Mouse (Mus musculus): ENCODE measurements around the gene St6galnac3.

The St6galnac3 gene

DNA sequence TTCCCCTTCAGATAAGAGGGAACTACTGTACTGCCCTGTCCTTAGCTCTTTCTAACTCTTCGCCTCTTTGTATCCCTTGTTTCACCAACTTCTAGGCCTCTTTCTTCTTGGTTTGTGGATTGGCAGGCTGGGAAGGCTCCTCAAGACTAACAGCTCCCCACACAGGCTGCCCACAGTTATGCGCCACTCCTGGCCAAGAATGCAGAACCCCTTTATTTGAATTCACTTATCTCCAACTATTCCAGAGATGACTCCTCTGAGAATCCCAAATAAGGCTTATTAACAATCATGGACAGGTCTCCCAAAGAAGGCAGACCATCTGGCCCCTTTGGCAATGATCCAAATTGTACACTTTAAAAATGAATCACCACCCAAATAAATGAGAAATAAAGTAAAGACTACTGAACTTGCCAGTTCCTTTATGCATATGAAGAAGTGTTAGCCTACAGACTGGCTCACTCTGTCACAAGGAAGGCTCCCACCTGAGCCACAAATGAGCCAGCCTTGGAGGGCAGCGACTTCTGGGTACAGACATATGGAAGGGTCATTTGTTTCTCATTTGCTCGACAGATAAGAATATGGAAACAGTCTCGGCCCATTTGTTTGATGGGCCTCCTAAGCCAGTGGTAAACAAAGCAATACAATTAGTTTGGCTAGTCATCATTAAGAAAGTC, 390.7 kb downstream of the St6galnac3 start:
- peak; percentile 22 for DNase-seq

DNA sequence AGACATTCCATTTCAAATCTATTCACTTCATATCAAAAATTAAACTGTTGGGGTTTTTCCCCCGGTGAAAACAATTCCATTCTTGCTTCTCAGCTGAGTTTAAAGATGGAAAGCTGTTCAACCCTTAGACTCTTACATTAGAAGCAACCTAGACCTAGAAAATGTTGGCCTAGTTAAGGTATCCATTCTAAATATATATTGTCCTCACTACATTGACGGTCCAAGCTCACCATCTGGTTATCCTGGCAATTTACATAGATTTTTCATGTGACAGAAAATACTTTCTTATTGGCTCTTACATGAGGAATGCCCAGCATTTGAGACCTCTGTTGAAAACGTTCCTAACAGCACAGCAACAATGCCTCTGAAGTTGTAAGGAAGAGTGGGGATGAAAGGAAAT, 400.7 kb downstream of the St6galnac3 start:
- peak; percentile 26 for DNase-seq

DNA sequence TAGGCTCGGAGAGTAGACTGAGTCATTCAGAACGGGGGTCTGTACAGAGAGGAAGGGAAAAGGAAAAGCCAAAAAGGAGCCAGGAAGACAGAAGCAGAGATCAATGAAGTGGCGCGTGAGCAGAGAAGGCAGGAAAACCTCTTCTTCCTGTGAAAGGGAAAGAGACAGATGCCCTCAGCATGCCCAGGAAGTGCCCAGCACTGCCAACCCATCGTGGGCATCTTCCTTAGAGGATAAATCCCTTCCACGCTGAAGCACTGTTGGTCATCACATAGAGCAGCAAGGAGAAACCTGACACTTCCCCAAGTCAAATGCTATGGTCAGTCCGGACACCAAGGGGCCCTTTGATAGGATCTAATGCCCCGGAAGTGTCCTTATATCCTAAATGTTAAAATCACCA, 401.5 kb downstream of the St6galnac3 start:
- DNase-seq, result peak; percentile 39

DNA sequence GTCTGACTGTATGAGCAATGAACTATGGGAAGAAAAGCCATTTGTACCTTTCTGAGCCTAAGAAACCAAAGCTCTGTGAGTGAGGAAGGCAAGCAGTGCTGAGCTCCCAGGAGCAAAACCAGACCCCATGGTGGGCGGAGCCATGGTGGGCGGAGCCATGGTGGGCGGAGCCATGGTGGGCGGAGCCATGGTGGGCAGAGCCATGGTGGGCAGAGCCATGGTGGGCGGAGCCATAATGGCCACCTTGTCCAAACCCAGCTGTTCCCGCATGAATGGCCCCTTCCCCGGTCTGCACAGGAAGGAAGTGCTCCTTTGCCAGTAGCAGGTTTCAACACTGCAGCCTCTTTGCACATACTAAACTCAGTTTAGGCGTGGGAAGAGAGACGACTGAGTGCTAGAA, 411.4 kb downstream of the St6galnac3 start:
- no peak for DNase-seq

DNA sequence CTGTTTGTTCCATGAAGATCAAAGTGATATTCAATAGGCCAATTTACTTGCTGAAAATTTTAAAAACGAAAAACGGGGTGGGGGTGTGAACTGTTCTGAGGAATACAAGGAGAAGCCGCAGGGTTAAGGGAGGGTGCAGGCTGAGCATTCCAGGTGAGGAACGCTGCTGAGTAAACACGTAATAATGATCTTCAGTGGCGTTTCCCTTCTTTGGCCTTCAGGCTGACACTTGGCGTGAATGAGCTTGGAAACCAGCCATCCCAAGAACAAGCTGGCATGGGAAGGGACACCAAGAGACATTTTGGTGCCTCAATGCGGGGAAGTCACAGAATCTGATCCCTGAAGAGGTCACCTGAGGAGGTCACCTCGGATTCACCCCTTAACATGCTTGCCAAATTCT, 411.8 kb downstream of the St6galnac3 start:
- no peak for DNase-seq

DNA sequence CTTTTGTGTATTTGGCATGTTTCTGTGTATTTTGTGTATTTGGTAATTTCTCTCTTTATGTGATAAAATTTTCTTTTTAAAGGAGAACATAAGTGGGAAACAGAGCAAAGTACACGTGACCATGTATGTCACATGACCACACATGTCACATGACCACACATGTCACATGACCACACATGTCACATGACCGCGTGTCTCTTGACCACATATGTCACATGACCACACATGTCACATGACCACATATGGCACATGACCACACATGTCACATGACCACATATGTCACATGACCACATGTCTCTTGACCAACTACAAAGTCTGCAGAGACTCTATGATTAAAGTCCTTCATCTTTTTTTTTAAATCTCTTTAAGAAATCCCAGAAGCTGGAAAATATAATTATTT, 413.0 kb downstream of the St6galnac3 start:
- no peak for DNase-seq

DNA sequence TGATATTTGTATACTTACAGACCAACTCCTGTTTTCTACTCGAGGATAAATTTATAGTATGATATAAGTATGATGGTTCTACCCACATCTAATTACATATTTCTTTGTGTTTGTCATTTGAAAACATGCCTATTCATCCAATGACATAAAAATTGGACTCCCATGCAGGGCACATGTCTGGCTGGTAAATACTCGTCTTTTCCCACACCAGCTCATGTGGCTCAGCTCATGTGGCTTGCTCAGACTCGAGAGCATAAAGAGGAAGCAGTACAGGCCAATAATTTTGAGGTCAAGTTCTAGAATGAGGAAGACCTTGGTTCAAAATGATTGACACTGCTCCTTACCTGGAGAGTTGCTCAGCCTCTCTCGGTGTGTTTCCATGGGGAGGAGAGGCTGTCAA, 416.6 kb downstream of the St6galnac3 start:
- DNase-seq, result no peak

DNA sequence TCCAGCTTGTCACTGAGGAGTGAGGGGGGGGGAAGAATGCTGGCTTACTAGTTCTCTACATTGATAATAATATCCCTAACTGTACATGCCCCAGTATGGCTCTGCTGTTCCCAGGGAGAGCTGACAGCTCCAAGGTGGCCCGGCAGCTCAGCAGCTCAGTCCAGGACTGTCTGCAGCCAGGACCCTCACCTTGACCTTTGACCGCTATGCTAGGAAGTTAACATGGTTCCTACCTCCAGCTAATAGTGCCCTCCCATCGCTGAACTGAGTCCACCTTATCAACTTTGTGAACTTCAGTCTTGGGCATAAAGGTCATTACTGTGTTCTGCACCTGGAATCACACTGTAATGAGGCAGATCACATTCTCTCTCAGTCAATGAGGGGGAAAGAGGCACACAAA, 419.8 kb downstream of the St6galnac3 start:
- DNase-seq, result no peak

DNA sequence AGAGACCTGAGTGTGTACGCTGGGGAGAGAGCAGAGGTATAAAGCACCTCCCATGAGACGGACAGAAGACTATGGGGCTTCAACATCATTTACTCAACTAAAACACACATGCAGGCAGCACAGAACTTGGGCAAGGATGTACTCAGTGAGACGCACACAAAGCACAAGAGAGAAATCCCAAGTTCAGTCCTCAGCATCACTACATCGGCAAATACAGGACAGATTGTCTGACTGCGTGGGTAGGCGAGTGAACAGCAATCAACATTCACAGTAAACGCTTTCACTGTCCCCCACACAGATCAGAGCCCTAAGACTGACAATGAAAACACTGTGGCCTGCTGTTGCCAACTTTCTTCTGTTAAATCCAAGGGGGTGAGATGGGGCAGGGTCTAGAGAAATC, 422.6 kb downstream of the St6galnac3 start:
- no peak for DNase-seq

DNA sequence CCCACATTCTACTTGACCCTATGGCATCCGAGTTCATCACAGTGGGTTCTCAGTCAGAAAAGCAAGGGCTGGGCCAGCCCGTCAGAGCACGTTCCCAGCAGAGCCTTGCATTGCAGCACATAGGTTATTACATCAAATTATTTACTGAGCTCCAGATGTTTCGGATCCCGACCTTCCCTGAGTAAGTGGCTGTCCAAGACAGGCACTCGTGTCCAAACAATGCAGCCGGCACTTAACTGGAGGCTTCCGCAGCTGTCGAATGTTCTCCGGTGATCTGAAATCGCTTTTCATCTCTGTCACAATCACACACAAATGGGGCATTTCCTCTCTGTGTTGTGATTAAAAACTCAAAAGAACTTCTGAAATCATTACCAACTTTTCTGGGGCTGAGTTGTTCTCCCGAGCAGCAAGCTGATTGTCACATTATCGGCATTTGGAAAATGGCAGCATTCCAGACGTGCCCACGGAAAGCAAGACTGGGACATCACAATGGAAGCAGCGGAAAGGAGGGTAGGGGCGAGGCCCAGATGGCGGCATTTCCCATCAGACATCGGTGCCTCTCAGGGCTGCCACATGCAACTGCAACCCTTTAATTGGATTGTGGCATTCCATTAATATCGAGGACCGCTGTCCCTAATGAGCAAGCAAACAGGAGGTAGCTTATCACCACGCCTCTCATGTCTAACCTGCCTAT, 428.5 kb downstream of the St6galnac3 start:
- no peak for DNase-seq

DNA sequence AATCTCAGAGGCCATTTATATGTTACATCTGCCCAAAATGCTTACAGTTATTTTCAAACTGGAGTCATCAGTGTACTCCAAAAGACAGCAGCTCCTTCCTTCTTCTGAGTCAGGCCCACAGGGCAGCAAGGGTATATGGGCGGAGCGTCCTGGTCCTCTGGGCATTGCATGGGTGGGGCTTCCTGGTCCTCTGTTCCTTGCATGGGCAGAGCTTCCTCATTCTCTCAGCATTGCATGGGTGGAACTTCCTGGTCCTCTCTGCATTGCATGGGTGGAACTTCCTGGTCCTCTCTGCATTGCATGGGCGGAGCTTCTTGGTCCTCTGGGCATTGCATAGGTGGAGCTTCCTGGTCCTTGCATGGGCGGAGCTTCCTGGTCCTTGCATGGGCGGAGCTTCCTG, 432.1 kb downstream of the St6galnac3 start:
- no peak for DNase-seq

DNA sequence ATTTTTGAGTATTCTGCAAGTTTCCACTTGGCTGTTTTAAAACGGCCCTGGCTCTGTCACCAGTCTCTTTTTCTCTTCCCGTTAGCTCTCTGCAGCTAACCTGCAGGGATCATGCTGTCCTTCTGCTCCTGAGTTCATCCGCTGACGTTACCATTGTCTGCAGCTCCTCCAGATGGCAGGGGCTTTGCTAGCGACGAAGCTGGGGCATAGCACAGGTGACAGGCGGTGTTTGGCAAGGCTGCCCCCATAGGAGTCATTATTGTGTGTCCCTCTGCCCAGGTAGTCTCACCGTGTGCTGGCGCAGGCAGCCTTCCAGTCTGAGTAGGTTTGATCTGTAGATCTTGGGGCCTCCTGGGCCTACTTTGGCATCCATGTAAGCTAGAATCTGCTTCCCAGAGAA, 432.6 kb downstream of the St6galnac3 start:
- peak; percentile 53 for DNase-seq

DNA sequence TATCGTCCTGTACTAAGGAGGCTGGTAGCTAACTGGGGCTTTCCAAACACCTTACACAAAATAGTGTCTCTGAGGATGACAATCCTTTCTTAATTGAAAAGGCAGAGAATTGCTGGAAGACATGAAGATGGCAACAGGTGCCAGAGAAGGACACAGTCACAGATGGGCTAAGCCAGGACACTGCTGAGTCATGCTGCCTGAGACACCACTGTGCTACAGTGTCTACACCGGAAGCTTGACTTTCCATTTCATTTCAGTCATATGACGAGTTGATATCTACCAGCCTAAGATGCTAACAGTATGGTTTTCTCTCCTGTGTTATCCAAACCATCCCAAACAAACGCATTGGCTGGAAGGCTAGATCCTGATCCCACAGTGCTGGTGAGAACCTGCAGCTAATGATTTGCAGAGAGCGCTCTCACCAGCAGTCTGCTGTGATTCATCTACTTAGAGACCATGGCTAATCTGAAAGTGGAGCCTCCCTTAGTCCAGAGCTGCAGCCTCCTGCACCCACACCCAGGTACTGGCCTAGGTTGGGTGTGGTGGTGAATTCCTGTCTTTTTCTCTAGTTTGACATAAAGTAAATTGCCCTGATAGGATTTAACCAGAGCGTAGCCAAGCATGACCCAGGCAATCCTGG, 433.4 kb downstream of the St6galnac3 start:
- DNase-seq, result no peak

DNA sequence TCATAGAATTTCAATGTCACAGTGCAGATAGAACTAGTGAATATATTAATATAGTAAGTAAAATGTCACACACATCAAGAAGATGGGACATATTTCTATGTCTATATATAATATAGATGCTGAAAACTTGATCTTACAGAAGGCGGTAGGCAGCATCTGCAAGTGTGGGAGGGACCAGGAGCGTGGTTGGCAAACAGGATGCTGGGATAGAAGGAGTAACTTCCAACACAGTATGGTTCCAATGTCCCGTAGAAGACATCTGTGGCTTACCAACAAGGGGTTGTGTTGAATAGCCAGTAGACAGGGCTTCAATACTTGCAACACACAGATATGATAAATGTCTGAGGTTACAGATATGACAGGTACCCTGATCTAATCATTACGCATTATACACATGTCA, 435.0 kb downstream of the St6galnac3 start:
- DNase-seq, result no peak

DNA sequence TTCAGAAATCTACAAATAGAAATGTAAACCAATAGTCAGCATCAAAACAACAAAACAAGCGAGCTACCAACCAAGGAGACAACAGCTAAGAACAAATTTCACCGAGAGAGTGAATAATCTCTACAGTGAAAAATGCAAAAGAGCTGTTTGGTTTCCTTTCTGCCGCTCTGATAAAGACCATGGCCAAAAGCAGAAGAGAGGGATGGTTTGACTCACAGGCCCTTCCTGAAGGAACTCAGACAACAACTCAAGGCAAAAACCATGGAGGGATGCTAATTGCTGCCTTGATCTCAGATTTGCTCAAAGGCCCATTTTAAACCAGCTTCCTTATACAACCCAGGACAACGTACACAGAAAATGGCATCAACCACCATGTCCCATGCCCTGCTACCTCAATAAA, 437.4 kb downstream of the St6galnac3 start:
- no peak for DNase-seq

DNA sequence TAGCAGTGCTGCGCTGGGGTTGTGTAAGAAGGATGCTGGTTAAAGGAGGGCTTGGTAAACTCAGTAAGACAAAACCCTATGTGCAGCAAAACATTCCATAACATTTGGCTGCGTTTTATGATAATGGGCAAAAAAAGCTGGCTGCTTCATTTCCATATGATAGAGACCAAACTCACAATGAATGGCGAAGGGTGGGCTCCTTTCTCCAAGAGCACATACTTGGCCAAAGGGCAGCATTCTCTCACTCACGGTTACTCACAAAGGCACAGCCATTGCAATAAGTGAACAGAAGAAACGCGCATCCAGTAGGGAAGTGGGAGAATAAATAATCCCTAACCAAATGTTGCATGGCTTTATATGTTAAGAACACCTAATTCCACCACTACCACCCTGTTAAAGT, 437.9 kb downstream of the St6galnac3 start:
- DNase-seq, result no peak

DNA sequence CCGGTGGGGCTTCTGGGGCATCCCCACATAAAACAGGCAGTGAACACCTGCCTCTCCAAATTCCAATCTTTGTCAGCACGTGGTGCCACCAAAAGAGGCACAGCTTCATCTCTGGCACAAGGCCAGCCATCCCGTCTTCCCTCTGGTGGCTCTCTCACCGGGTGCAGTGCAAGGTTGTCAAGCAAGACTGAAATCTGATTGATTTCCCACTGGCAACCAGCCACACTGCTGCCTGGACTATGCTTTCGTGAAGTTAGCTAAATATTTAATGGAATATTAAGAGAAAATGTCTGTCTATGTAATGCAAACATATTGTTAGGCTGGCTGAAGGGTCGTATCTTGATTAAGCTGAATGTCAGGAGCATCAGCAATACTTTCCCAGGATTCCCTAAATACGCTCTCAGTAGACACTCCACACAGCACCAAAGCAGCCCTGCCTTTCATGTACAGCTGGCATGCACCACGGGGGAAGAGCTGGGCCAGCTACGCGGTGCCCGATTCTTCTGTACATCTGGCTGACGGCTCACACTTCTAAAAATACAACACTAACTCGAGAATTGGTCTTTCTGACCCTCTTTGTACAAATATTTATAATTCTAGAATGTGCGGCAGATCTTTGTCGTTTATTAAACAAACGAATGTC, 442.7 kb downstream of the St6galnac3 start:
- DNase-seq, result no peak

DNA sequence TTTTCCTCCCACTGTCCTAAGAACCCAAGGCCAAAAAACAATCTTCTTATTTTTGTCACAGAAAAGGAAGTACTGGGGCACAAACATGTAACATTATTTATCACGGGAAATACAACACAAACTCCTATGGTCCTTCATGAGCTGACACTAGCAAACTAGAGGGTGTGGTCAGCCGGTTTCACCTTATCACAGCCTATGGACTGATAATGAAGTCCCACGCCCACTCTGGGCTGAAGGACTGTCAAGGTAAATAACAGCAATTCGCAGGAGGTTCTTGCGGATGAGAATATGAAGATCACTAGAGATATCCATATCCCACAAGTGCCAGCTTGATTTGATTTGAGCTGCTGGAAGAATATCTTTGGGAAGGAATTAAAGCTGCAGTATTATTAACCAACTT, 446.7 kb downstream of the St6galnac3 start:
- no peak for DNase-seq

DNA sequence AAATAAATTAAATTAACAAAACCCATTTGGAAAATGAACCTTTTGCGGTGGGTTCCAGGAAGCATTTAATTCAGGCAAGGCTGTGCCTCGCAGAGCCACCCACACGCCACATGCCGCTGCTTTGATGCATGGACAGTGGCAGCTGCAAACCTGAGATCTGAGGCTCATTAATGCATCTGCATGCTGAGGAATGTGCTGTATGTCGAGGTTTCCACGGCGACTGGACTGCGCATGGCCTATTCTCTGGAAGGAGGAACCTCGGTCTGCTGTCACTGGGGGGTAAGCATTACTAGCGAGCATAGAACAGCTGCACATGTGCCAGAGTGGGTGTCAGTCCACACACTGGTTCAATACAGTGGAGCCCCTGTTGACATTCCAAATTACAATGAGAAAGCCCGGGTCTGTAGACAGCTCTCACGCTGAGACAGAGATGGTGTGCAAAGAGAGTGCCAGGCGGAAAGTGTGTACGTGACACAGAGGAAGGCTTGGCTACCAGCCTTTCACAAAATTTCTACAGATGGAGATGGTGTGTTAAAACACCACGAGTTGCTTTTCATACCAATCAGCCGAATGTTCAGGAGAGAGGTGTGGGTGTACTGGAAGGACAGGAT, 447.5 kb downstream of the St6galnac3 start:
- no peak for DNase-seq

DNA sequence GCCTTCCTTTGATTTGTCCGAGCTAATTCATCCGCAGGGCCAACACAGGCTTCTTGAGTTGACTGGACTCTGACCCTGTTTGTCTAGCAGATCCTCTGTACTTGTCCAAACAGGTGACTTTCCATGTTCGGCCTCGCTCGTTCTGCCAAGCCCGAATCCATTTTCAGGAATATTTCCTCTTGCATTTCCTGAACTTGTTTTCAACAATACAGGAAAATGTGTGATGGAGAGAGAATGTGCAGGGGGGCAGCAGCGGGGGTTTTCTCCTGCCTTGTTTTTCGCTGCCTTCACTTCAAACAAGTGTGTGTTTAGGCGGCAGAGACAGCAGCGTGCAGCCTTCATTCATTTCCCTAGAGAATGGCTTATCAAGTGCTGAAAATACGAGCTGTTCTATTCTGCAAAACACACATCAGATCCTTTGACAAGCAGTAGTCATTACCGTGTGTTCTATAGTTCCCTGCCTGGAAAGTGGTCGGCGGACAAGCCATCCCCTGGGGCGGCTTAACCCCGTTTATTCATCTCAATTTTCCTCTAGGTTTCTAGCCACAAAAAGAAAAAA, 448.1 kb downstream of the St6galnac3 start:
- DNase-seq, result no peak

DNA sequence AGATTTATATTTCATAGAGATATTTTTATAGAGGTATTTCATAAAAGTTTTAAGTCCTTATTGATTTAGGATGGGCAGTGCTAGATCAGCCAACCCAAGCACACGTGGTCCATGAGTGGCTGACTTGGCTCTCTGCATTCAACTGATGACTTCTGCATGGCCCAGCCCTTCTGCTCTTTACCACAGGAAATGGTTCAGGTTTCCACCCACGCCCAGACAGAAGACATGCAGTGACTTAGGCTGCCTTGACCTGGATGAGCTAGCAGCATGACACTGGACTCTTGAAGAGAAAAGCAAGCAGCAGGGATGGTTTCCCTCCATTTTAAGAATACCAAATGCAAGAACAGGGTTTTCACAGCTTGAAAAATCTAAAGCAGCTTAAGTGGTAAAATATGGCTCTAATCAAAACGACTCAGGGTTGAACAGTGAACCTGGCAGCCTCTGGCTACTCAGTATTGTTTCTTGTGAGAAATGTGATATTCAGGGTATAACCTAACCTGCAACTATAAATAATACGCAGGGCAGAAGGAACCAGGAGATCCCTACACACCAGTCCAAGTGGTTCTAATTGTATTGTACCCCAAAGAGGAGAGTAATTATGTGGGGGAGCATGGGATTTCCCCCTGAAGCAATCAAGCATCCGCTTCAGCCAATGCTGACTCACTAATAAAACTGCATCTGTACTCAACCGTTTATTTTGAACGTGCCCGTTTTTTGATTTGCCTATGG, 448.7 kb downstream of the St6galnac3 start:
- no peak for DNase-seq

DNA sequence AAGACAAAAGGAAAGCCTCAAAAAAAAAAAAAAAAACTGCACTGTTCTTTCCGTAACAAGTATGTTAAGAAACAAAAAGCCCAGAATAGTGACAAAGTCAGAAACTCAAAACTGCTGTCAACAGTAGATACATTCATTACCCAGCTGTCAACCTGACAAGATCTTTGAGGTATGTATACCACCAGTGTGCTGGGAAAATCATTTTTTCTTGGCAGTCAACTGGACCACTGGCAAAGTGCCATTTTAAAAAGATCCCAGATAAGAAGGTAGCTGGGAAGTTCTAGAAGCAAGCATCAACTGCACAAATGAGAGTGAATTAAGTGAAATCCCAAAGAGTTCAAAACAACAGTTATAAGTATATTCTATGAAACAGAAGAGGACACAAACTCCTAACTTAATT, 452.7 kb downstream of the St6galnac3 start:
- no peak for DNase-seq

Measured in cerebellum, adult 9-10 months (tissue).